Mouse (Mus musculus) olfactory bulb, adult 2 months (tissue): Measurements from ENCODE around the gene Mau2.

Experiments used
- CTCF ChIP-seq: fragments of 200-500 bp; IDR thresholded peaks from 2 replicates; pipeline ENCODE4 v1.5.1; 2012; ENCODE audit warnings: low read depth, mild to moderate bottlenecking, low read length, moderate library complexity; ENCODE audit not compliant: insufficient read depth
- POLR2A ChIP-seq: fragments of 200-500 bp; IDR thresholded peaks from 2 replicates; pipeline ENCODE4 v1.6.1; 2012; ENCODE audit warnings: mild to moderate bottlenecking, low read depth, low read length, moderate library complexity; ENCODE audit not compliant: insufficient read depth

- TF ChIP-seq POLR2A, result no peak
- no peak for TF ChIP-seq CTCF
Measured at GRCm38 (mm10) chr8:69999236-69999635, 43.3 kb downstream of the Mau2 start.
